Mouse (Mus musculus): ENCODE results near the gene Fkbp5.

DNA sequence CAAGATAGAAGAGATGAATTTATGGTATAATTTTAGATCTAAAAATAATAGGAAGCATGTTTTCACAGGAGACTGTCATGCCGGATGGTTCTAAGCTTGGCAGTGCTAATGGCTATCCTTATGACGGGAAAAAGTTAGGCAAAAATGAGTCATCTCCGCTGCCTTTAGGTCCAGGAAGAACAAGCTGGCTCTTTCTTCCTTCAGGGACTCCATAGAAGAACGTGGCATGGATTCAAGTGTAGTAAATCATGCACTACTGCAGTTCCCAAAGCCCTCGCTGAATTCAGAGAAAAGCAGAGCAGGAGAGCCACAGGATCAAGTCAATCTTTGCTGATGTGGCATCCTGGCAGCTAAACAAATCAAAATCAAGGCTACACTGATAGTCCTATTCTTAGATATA, 102.1 kb downstream of the Fkbp5 start:
- TF ChIP-seq CTCF (IDR thresholded peaks at IDR 0.05; ENCODE audit: low read depth, low read length) (no peak), POLR2A (IDR thresholded peaks at IDR 0.05; ENCODE audit: extremely low read depth, insufficient read depth, low read length) (no peak)

Data from liver, adult 2 months (tissue).